Mouse (Mus musculus): Measurements from ENCODE around the gene Zfp867. TPM values are rescaled to one million over a fixed set of nuclear protein-coding genes. Genes with fewer than 3 reads are reported as not detected.

Gene Zfp867
- polyA plus RNA-seq, 2 experiments, result 0.51 to 1.5 TPM

GRCm38 (mm10) chr11:59505839-59506712 is 33.8 kb upstream of the Zfp867 start:
- H3K9ac ChIP-seq (replicated peaks), result peak overlapping the region; percentile 55
- H3K9me3 ChIP-seq (ENCODE audit: control insufficient read depth, low read length), result no peaks in the 10 kb centered on the region
- peak overlapping the region; percentile 90 for H3K4me2 ChIP-seq (ENCODE audit: low read depth)
- DNase-seq (ENCODE audit: low read depth in 3 of 3, low spot score in 3 of 3), result peak; percentile 43 to 52 (median 51)
- ATAC-seq (ENCODE audit: insufficient read depth), result peak; percentile 83
- peak overlapping the region; percentile 62 to 75 for H3K4me3 ChIP-seq (ENCODE audit: insufficient read depth in 1 of 2, low read depth in 2 of 2, low read length in 2 of 2)
- WGBS (ENCODE audit: insufficient replicate concordance), result under 1% methylated on average over 61 of the region's 71 CpGs
- no peak overlapping the region for H3K27ac ChIP-seq
- no peaks in the 10 kb centered on the region; the same call in 1 of the 2 replicates for H3K36me3 ChIP-seq (replicated peaks; ENCODE audit: control insufficient read depth, insufficient read depth, low read depth)
- TF ChIP-seq EP300 (IDR thresholded peaks at IDR 0.05; ENCODE audit: low read depth) (no peak), CTCF (IDR thresholded peaks at IDR 0.05; ENCODE audit: low read depth) (no peak)
- peaks cover 0 to 2% of the 10 kb centered on the region in 2 experiments; a peak in 1 of 4 replicates for H3K4me1 ChIP-seq (replicated peaks; ENCODE audit: control insufficient read depth in 2 of 2, insufficient read depth in 2 of 2, low read length in 1 of 2)
- peaks cover 5% of the 10 kb centered on the region; the same call in 1 of the 2 replicates for H3K27me3 ChIP-seq (ENCODE audit: control insufficient read depth, insufficient read depth, low read length)

GRCm38 (mm10) chr11:59505351-59505838 is 33.1 kb upstream of the Zfp867 start:
- Histone ChIP-seq H3K4me3 (ENCODE audit: insufficient read depth in 1 of 2, low read depth in 2 of 2, low read length in 2 of 2) (peak overlapping the region; percentile 62 to 75), H3K4me1 (replicated peaks; ENCODE audit: control insufficient read depth in 2 of 2, insufficient read depth in 2 of 2, low read length in 1 of 2) (peaks cover 0 to 2% of the 10 kb centered on the region in 2 experiments; a peak in 1 of 4 replicates), H3K9ac (replicated peaks) (peak overlapping the region; percentile 55), H3K9me3 (ENCODE audit: control insufficient read depth, low read length) (no peaks in the 10 kb centered on the region), H3K4me2 (ENCODE audit: low read depth) (peak overlapping the region; percentile 90), H3K36me3 (replicated peaks; ENCODE audit: control insufficient read depth, insufficient read depth, low read depth) (peaks cover 3% of the 10 kb centered on the region; the same call in 1 of the 2 replicates), H3K27ac (no peak overlapping the region), H3K27me3 (ENCODE audit: control insufficient read depth, insufficient read depth, low read length) (peaks cover 5% of the 10 kb centered on the region; the same call in 1 of the 2 replicates)
- 1% methylated on average over 21 of the region's 21 CpGs for WGBS (ENCODE audit: insufficient replicate concordance)
- DNase-seq (ENCODE audit: low read depth in 3 of 3, low spot score in 3 of 3), result peak in 2 of 3 experiments; percentile 37 to 46
- peak; percentile 64 for ATAC-seq (ENCODE audit: insufficient read depth)
- TF ChIP-seq CTCF (IDR thresholded peaks at IDR 0.05; ENCODE audit: low read depth), result no peak
- TF ChIP-seq EP300 (IDR thresholded peaks at IDR 0.05; ENCODE audit: low read depth), result no peak

GRCm38 (mm10) chr11:59501978-59502700 is 29.9 kb upstream of the Zfp867 start:
- no peak overlapping the region for H3K4me3 ChIP-seq (ENCODE audit: insufficient read depth in 1 of 2, low read depth in 2 of 2, low read length in 2 of 2)
- no peak overlapping the region for H3K27ac ChIP-seq
- no peaks in the 10 kb centered on the region for H3K9me3 ChIP-seq (ENCODE audit: control insufficient read depth, low read length)
- no peak overlapping the region for H3K4me2 ChIP-seq (ENCODE audit: low read depth)
- H3K27me3 ChIP-seq (ENCODE audit: control insufficient read depth, insufficient read depth, low read length), result peaks cover 4% of the 10 kb centered on the region; the same call in 1 of the 2 replicates
- peaks cover 0 to 2% of the 10 kb centered on the region in 2 experiments; a peak in 1 of 4 replicates for H3K4me1 ChIP-seq (replicated peaks; ENCODE audit: control insufficient read depth in 2 of 2, insufficient read depth in 2 of 2, low read length in 1 of 2)
- H3K9ac ChIP-seq (replicated peaks), result no peak overlapping the region
- TF ChIP-seq CTCF (IDR thresholded peaks at IDR 0.05; ENCODE audit: low read depth), result no peak
- TF ChIP-seq EP300 (IDR thresholded peaks at IDR 0.05; ENCODE audit: low read depth), result no peak
- no peak for ATAC-seq (ENCODE audit: insufficient read depth)
- H3K36me3 ChIP-seq (replicated peaks; ENCODE audit: control insufficient read depth, insufficient read depth, low read depth), result peaks cover 8% of the 10 kb centered on the region
- DNase-seq (ENCODE audit: low read depth in 3 of 3, low spot score in 3 of 3), result no peak
- WGBS (ENCODE audit: insufficient replicate concordance), result 62% methylated on average over 5 of the region's 5 CpGs

DNA sequence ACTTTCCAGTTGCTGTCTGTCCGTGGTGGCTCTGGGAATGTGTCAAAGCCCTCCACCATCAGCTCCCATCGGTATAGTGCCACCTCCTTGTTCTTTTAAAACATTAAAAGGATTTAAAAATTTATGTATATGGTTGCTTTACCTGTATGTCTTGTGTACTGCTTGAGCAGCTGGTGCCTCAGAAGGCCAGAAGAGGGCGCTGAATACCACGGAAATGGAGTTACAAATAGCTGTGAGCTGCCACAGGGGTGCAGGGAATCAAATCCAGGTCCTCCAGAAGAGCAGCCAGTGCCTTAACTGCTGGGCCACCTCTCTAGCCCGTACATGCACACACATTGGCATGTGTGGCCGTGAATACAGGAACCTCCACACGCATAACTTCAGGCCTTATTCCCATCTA is 25.5 kb upstream of the Zfp867 start:
- Histone ChIP-seq H3K4me1 (replicated peaks; ENCODE audit: control insufficient read depth in 2 of 2, insufficient read depth in 2 of 2, low read length in 1 of 2) (no peaks in the 10 kb centered on the region), H3K4me2 (ENCODE audit: low read depth) (no peak overlapping the region), H3K27ac (no peak overlapping the region), H3K9ac (replicated peaks) (no peak overlapping the region), H3K9me3 (ENCODE audit: control insufficient read depth, low read length) (no peaks in the 10 kb centered on the region), H3K27me3 (ENCODE audit: control insufficient read depth, insufficient read depth, low read length) (no peaks in the 10 kb centered on the region), H3K4me3 (ENCODE audit: insufficient read depth in 1 of 2, low read depth in 2 of 2, low read length in 2 of 2) (no peak overlapping the region), H3K36me3 (replicated peaks; ENCODE audit: control insufficient read depth, insufficient read depth, low read depth) (peaks cover 8% of the 10 kb centered on the region)
- 62% methylated on average over 7 of the region's 7 CpGs for WGBS (ENCODE audit: insufficient replicate concordance)
- TF ChIP-seq EP300 (IDR thresholded peaks at IDR 0.05; ENCODE audit: low read depth) (no peak), CTCF (IDR thresholded peaks at IDR 0.05; ENCODE audit: low read depth) (peak; percentile 29; the same call in 1 of the 2 replicates)
- DNase-seq (ENCODE audit: low read depth in 3 of 3, low spot score in 3 of 3) (no peak), ATAC-seq (ENCODE audit: insufficient read depth) (no peak)
